Mouse (Mus musculus) kidney, adult 11 months (tissue): ENCODE measurements at regions not wholly inside any gene's neighbourhood (a gene's known extent, or its start where the extent isn't known, plus 50 kb on each side); places are given as distances from the start of the nearest gene placed in this dataset.

Experiments
- DNase-seq: peaks from one replicate; pipeline ENCODE4 v3.0.0; 2022

DNA sequence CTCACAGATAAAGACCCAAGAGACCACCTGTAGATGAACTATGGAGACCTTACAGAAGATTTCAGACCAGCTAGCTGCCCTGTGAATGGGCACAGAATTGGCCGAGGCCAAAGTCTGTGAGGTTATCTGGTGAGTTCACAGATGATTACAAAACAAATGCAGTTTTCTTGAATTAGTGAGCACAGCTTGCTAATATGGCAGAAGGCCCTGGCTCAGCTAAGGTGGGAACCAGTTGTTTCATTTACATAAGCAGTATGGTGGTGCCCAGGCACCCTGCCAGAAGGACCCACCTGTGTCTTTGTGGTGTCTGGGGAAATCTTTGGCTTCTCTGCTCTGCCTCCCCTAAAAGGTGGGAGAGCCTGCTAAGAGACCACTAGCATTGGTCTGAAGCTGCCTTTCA lies 466.9 kb downstream of the Cd83 start:
- DNase-seq = no peak

DNA sequence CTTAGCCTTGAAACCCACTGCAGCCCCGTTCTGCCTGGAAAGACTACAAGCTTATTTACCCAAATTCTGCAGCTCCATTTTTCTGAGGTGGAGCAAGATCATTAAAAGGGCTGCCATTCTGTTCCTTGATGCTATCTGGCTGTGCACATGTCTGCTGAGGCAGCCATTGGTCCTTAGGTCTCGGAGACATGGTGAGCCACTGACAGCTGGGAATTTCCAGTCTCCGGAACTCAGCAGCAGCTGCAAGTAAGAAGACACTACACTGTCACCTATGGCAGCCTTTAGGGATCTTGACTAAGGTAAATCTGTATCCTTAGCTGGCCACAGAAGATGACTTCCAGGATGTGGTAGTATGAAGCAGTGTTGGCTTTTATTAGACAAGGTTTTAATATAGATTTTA lies 467.9 kb downstream of the Cd83 start:
- no peak for DNase-seq

DNA sequence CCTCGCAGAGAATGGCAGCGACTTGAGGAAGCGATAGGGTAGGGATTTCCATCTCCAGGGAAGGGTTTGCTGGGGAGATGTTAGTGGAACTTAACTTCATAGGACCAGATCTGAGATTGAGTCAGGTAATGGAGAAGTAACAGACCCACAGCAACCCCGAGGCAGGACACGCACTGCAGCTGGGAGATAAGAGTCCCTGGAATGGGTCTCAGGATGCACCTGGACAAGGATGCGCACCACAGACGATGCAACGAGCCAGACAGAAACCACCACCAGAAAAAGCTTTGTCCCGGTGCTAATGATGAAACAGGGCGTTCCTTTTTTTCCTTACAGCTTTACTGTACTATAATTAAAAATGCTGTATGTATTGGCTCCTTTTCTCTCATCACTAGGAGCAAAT lies 470.9 kb upstream of the Jarid2 start:
- no peak for DNase-seq

DNA sequence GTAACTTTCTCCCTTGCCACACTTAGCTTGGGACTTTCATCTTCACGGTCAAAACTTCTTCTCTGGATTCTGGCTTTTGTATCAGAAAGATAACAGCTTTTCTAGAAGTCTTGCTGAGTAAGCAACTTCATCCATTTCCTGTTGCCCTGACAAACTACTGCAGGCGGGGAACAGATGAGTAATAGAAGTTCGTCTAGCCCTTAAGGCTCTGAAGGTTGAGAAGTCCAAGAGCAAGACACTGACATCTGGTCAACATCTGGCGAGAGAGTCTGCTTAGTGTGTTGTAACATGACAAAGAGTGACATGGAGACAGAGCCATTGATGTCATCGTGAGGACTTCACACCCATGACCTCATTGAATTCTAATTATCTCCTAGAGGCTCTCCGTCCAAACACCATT lies 469.2 kb upstream of the Jarid2 start:
- no peak for DNase-seq

DNA sequence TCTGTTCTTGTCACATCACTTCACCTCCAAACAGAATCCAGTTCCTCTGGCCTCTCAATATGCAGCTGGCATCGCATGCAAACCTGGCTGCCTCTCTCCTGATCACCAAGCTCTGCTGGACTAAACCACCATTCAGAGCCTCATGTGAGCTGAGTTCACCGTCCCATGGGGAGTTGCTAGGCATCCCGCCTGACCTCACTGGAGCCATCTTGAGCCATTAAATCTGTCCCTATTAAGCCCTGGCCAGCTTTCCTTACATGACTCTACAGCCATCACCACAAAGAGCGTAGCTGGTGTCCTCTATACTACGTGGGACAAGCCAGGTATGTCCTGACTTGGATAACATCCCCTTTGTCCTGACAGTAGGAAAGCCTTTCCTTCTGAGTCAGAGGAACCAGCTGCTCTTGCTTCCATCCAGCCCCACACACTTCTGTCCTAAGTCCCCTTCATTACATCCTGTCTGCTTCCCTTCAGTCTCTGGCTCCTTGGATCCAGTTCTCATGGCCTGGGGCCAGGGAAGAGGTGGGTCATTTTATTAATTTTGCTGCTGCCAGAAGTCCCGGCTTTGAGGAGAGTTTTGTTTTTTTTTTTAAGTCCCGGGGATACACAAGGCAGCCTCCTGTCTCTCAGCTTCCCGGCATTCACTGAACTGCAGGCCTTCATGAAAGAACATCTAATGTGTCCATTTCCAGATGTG lies 468.5 kb upstream of the Jarid2 start:
- peak; percentile 18 for DNase-seq

DNA sequence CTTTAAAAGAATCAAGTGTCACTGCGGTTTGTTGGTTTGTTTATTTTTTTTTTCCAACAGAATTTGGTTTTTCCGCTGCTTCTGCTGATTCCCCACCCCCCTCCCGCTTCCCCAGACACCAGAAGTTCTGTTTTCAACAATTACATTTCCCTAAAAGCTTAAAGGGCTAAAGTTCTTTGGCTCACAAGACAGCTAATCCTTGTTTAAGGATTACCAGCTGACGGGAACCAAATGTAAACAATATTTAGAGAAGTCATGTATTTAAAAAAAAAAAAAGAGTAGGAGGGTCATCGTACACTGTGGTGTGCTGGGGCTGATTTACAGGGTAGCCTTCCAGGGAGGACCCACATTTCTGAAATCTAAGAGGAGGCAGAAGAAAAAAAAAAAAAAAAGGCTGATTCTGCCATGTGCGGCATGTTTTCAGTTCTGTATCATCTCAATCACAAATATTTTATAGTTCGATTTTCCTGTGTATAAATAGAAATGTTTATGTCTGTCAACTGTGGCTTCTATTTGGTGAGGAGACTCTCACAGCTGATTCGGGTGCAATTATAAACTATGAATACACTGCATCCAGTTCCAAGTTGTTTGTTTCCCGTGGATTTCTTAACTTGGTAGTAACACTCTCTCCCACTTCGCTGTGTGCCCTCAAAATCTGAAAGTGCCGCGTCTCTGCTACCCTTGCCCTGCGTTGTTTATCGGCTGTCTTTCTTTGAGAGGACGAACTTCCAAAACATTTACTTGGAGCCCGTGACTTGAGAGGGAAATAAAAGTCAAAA lies 456.3 kb upstream of the Jarid2 start:
- DNase-seq = no peak

DNA sequence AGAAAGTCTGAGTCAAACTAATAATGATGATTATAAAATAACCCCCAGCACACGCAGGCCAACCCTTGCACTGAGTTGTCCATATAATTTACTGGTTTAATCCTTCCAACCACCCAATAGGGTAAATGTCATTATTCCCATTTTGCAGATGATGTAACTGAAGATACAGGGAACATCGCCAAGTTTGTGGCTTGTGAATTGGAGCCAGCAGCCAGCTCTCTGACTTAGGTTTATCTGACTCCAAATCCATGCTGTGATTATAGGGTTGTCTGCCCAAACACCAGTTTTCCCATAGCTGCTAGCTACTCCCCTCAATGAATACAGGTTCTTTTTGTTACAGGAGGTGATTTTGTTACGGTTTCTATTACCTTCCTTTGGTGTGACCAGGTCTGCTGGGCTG lies 451.3 kb upstream of the Jarid2 start:
- no peak for DNase-seq

DNA sequence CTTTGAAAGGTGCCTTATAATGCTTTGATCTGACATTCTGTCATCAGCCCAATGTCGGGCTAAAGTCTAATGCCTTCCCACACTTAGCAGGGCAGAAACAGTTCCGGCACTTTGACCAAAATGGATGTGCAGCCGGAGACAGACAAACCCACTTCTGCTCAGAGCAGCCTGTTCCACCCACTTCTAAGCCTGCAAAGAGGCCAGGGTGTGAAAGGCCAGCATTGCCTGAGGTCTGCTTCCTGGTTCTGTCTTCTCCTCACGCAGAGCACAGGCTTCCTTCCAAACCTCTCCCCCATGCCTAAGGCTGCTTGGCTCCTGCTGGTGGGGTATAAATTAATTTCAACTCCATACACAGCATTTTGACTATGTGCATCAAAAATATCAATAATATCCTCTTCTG lies 450.2 kb upstream of the Jarid2 start:
- no peak for DNase-seq

DNA sequence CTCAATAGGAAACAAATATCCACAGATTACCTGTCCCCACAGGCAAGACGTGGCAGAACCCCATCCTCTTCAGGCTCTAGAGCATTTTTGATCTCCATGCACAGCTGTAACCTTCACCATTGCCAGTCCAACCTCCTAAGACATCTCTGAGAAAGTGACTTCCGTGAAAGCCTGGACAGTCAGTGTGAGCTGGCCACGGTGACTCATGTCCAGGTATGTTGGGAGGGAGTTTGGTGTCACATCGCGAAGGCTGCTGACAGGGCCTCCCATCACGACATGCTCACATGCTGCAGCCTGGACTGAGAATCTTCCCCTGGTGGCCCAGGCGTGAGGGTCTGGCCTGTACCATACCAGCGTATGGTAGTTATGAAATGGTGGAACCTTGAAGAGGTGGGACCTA lies 449.0 kb upstream of the Jarid2 start:
- DNase-seq = no peak

DNA sequence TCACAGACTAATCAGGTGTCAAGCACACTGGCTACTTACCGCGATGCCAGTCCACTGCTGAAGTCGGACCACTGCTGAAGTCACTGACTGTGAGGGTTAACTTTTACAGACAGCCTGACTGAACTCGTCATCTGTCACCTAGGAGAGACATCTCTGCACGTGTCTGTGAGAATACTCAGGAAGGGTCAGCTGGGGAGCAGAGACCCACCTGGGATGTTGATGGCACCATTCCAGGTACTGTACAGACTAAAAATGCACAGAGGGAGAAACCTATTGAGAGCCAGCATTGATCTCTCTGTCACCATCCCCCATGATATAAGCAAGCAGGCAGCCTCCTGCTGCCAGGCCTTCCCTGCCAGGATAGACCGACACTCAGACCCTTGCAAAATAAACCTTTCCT lies 447.5 kb upstream of the Jarid2 start:
- no peak for DNase-seq

DNA sequence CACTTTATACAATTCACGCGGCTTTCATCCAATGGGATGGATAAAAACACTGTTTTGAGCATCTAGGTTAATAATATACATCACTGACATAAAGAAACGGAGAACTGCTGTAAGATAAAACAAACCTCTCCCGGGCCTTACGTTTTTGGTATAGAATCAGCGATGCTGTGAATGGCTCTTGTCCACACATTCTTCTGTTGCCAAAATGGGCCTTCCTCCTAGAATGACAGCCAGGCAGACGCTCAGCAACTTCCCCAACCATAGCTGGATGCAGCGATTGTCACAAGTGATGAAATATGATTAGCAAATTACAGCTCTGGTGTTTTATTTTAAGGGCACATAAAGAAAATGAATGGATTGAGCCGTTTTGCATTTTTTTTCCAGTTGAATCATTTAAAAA lies 447.0 kb upstream of the Jarid2 start:
- no peak for DNase-seq

DNA sequence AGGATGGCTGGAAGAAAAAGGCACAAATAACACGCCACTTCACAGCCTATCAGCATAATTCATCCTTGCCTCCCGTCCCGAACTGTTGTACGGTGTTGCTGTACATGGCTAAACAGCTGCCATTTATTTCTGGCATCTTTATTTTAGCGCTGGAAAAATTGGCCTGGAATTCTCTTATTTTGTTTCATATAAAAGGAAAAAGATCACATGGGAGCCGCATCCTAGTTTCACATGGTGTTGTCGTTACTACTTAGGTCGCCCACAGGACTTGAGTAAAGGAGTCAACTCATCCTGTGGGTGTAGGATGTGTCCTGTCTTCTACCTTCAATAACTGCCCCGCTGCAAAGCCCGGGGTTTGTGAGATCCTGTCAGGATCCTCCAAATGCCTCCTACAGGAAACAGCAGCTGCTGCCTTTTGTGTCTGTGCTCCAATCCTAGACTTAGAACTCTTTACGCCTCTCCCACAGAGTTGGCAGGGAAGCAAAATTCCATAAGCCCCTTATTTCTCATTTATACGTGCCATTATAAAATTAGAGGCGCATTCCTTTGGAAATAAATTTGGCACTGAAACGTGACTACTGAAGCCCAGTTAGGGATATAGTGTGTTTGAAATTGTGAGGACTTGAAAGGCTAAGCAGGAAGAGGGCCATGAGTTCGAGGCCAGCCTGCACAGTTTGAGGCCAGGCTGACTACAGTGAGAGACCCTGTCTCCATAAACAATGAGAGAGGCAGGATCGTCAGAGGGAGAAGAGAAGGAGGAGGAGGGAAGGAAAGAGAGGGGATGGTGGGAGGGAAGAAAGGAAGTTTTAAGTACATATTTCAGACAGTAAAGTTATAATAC lies 446.3 kb upstream of the Jarid2 start:
- no peak for DNase-seq

DNA sequence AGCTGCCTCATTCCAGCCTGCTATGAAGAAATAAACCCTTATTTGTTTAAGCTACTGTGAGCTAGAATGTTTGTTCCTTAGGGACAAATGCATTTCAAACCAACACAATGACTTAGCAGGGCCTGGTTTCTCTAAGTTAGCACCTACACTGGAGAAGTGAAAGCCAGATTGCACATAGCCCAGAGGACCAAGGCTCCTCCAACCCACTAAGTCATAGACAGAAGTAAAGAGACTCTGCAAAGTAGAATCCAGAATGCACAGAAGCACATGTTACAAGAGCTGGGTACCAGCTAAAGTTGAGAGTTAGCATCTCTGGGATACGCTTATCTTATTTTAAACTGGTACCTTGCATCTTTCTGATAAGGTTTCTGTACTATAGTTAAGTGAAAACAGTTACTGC lies 443.4 kb upstream of the Jarid2 start:
- no peak for DNase-seq

DNA sequence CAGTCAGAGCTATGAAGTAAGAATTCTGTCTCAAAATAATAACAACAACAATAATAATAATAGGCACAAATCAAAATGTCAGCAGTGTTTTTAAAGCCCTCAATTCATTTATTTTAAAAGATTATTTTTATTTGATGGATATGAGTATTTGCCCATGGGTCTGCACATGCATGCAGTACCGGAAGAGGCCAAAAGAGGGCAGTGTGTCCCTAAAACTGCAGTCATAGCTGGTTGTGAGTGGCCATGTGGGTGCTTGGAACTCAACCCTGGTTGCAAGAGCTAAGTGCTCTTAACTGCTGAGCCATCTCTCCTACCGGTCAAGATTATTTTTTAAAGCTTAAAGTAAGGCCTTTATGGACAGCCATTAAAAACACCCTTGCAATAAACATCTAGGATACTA lies 439.1 kb upstream of the Jarid2 start:
- no peak for DNase-seq

DNA sequence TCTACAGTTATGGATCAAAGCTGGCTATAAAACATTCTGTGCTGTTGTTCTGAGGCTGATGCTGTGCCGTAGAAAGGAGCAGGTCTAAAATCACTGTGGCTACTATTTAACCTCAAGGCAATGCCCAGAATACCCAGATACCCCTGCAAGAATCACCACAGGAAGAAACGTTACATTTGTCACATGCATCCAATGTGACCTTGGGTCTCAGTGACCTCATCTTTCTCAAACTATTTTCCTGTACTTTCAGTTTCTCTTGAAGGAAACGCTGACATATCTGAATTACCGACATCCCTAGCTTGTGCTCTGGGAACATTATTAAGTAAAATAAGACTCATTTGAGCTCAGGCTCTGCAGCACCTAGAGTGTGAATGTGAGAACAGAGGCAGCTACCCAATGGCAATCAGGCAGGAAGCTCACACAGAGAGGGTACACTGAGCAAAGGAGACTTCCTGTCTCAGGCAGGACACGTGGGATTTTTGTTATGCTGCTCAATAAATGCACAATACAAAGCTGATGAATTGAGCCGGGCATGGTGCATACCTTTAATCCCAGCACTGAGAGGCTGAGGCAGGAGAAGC lies 436.7 kb upstream of the Jarid2 start:
- DNase-seq = no peak

DNA sequence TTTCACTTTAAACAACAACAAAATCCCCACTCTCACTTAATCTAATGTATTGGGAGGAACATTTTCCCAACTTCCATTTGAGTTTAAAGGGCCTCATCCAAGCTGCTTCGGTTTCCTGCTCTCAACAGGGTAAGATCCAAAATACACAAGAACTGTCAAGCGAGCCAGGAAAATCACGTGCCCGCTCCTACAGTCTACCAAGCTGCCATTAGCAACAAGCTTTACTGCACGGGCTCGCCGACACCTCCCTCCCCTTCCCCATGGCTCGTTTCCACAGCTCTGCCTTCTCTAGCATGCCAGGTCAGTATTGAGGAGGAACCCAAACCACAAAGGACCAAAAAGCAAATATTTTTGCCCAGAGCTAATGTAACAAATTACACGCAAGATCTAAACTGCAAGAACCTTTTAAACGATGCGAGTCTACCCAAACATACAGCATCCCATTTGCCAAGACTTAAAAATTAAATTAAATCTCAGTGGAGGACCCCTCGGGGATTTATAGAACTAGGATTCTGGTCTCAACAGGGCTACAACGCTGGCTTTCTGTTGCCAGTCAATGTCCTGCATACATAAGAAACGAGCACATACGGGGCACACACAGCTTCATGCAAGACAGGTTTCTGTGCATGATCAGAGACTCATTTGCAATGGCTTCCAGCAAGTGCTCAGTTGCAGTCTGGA lies 435.4 kb upstream of the Jarid2 start:
- DNase-seq = peak; percentile 68

DNA sequence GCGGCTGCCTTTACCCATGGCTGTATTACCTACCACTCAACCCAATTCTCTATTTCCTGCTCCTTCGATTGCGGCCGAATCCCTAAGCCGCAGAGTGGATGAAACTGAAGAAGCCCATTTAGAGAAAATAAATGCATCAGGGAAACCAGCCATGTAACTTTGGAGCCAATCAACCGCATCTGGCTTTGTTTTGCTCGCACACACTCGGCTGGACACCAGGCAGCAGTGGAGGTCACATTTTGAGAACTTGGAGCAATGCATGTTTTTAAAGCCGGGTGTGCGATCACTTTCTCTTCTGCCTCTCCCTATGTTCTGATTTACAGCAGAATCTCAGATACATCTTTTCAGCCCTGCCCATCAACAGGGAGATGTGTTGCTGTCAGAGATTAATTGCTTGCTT lies 433.7 kb upstream of the Jarid2 start:
- DNase-seq = no peak

DNA sequence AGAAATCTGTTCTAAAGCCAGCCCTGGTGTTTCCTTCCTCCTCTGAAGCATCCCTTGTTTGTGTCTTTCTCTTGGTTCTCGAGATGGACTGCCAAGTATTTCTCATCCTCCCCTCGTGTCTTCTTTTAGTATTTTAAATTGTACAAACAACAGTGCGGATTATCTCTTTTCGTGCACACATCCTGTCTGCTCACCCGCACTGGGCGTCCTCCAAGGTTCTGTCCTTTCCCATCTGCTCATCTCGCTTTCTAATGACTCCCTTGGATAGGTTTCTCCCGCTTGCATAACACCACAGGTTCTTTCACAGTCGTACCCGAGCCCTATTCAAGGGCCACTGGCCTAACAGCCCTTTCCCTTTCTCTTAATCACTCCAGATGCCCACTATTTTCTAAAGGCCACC lies 428.7 kb upstream of the Jarid2 start:
- no peak for DNase-seq

DNA sequence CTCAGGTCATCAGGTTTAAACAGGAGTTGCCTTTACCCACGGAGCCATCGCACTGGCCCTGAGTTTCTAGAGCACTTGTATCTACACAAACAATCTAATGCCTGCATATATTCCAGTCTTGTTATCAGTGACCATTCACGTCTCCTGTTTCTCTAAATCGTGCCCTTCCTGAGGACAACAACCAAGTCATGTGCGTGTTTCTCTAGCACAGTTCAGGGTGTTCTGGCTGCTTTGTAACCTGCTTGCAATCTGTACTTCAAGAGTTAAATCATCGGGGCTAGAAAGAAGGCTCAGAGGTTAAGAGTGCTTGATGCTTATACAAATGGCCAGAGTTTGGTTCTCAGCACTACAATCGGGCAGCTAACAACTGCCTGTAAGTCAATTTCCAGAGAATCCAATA lies 428.1 kb upstream of the Jarid2 start:
- no peak for DNase-seq

DNA sequence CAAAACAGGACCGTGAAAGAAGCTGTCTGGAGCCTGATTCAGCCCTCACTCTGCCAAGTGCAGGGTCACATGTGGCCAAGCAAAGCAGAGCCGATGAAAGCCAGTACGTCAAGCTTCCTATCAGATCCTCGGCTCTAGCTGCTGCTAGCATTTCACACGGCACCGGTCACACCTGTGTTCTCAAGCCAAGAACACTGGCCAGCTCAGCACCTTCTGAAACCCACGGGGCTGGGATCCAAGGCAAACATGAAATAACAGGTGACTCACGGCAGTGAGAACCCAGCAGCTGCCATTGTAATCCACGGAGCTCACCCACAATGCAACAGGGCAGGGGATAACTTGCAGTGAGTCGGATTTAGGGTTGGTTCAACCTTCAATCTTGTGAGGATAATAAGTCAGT lies 427.3 kb upstream of the Jarid2 start:
- DNase-seq = peak; percentile 75

DNA sequence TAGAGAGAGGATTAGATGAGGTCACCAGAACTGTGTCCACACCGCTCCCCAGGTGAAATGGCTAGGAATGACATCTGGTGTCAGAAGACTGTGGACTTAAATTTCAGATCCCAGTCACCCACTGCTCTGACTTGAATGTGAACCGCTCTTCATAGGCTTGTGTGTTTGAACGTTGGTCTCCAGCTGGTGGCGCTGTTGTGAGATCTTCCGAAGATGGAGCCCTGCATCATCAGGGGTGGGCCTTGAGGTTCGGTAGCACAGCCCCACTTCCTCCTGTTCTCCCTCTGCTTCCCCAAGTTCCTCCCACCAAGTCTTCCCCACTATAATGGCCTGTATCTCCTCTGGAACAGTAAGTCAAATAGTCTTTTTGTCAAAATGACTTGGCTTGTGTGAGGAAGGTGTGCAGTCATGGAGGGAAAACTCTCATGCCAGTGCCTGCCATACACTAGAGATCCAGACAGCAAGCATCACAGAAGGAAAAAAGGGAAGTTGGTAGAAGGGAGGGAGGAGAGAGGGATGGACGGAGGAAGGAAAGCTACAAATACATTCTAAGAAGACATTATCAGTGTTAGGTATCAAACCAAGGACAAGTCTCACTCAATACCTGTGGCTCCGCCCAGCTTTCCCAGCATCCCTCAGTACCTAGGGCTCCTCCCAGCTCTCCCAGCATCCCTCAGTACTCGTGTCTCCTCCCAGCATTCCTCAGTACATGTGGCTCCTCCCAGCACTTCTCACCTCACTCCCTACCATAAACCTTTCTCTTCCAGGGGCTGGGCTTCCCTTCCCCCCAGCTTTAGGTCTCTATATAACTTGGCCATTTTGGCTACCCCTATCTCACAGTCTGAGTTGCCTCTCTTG lies 423.9 kb upstream of the Jarid2 start:
- no peak for DNase-seq
